Mouse (Mus musculus): ENCODE measurements around the gene Agpat4. TPM values are rescaled to one million over a fixed set of nuclear protein-coding genes. Genes with fewer than 3 reads are reported as not detected.

Agpat4 gene
- polyA plus RNA-seq (2014; fragmentation: Nextera tagmentation; extraction: Ambion mirVana): 17.5 and 21.0 TPM in 2 replicates

- Histone ChIP-seq H3K9me3 (replicated peaks; ENCODE audit: control insufficient read depth, low read length) (no peaks in the 10 kb centered on the region), H3K36me3 (replicated peaks; ENCODE audit: control insufficient read depth, insufficient read depth, low read depth, low read length) (no peaks in the 10 kb centered on the region), H3K27ac (replicated peaks; ENCODE audit: low read depth, low read length) (peak within 1 kb of the TSS; percentile 96), H3K9ac (replicated peaks; ENCODE audit: low read length) (peak within 1 kb of the TSS; percentile 82), H3K4me2 (ENCODE audit: low read depth, low read length) (peak within 1 kb of the TSS; percentile 87), H3K4me1 (ENCODE audit: control insufficient read depth, insufficient read depth, low read length) (no peaks in the 10 kb centered on the region), H3K4me3 (ENCODE audit: low read depth, low read length) (peak within 1 kb of the TSS; percentile 64), H3K27me3 (ENCODE audit: control insufficient read depth, insufficient read depth, low read length) (no peaks in the 10 kb centered on the region)
- peak; percentile 72 for DNase-seq (ENCODE audit: low spot score)
- peak; percentile 78 for ATAC-seq (replicated peaks; ENCODE audit: insufficient number of reproducible peaks, low FRiP score, low TSS enrichment, low read depth)
- WGBS: 0% methylated on average over 13 of the region's 13 CpGs
Measured at GRCm38 (mm10) chr17:12118561-12118925, at the start of gene Agpat4. Gene Agpat4, plus strand, starts transcription at chr17:12118704.

GRCm38 (mm10) chr17:12076816-12077215 is 41.7 kb upstream of the Agpat4 start:
- no peak overlapping the region for H3K27ac ChIP-seq (replicated peaks; ENCODE audit: low read depth, low read length)
- 61% methylated on average over 2 of the region's 2 CpGs for WGBS
- H3K4me3 ChIP-seq (ENCODE audit: low read depth, low read length): no peak overlapping the region
- no peaks in the 10 kb centered on the region for H3K36me3 ChIP-seq (replicated peaks; ENCODE audit: control insufficient read depth, insufficient read depth, low read depth, low read length)
- no peak overlapping the region for H3K4me2 ChIP-seq (ENCODE audit: low read depth, low read length)
- H3K9ac ChIP-seq (replicated peaks; ENCODE audit: low read length): no peak overlapping the region
- H3K4me1 ChIP-seq (ENCODE audit: control insufficient read depth, insufficient read depth, low read length): no peaks in the 10 kb centered on the region
- no peaks in the 10 kb centered on the region for H3K9me3 ChIP-seq (replicated peaks; ENCODE audit: control insufficient read depth, low read length)
- no peaks in the 10 kb centered on the region for H3K27me3 ChIP-seq (ENCODE audit: control insufficient read depth, insufficient read depth, low read length)
- no peak for DNase-seq (ENCODE audit: low spot score)
- no peak for ATAC-seq (replicated peaks; ENCODE audit: insufficient number of reproducible peaks, low FRiP score, low TSS enrichment, low read depth)

- Histone ChIP-seq H3K9ac (replicated peaks; ENCODE audit: low read length) (no peak overlapping the region), H3K36me3 (replicated peaks; ENCODE audit: control insufficient read depth, insufficient read depth, low read depth, low read length) (no peaks in the 10 kb centered on the region), H3K4me3 (ENCODE audit: low read depth, low read length) (no peak overlapping the region), H3K27me3 (ENCODE audit: control insufficient read depth, insufficient read depth, low read length) (no peaks in the 10 kb centered on the region), H3K27ac (replicated peaks; ENCODE audit: low read depth, low read length) (no peak overlapping the region), H3K9me3 (replicated peaks; ENCODE audit: control insufficient read depth, low read length) (no peaks in the 10 kb centered on the region), H3K4me1 (ENCODE audit: control insufficient read depth, insufficient read depth, low read length) (no peaks in the 10 kb centered on the region), H3K4me2 (ENCODE audit: low read depth, low read length) (no peak overlapping the region)
- 44% methylated on average over 20 of the region's 20 CpGs for WGBS
- ATAC-seq (replicated peaks; ENCODE audit: insufficient number of reproducible peaks, low FRiP score, low TSS enrichment, low read depth) (no peak), DNase-seq (ENCODE audit: low spot score) (no peak)
Measured at GRCm38 (mm10) chr17:12080656-12081495, 37.6 kb upstream of the Agpat4 start.

- DNase-seq (ENCODE audit: low spot score) (no peak), ATAC-seq (replicated peaks; ENCODE audit: insufficient number of reproducible peaks, low FRiP score, low TSS enrichment, low read depth) (no peak)
- H3K36me3 ChIP-seq (replicated peaks; ENCODE audit: control insufficient read depth, insufficient read depth, low read depth, low read length): no peaks in the 10 kb centered on the region
- H3K9me3 ChIP-seq (replicated peaks; ENCODE audit: control insufficient read depth, low read length): no peaks in the 10 kb centered on the region
- no peaks in the 10 kb centered on the region for H3K4me1 ChIP-seq (ENCODE audit: control insufficient read depth, insufficient read depth, low read length)
- no peaks in the 10 kb centered on the region for H3K27me3 ChIP-seq (ENCODE audit: control insufficient read depth, insufficient read depth, low read length)
- no peak overlapping the region for H3K4me2 ChIP-seq (ENCODE audit: low read depth, low read length)
- no peak overlapping the region for H3K27ac ChIP-seq (replicated peaks; ENCODE audit: low read depth, low read length)
- 85% methylated on average over 5 of the region's 5 CpGs for WGBS
- H3K4me3 ChIP-seq (ENCODE audit: low read depth, low read length): no peak overlapping the region
- H3K9ac ChIP-seq (replicated peaks; ENCODE audit: low read length): no peak overlapping the region
Measured at GRCm38 (mm10) chr17:12082201-12082600, 36.3 kb upstream of the Agpat4 start.

- no peaks in the 10 kb centered on the region for H3K27me3 ChIP-seq (ENCODE audit: control insufficient read depth, insufficient read depth, low read length)
- no peaks in the 10 kb centered on the region for H3K9me3 ChIP-seq (replicated peaks; ENCODE audit: control insufficient read depth, low read length)
- H3K4me3 ChIP-seq (ENCODE audit: low read depth, low read length): no peak overlapping the region
- no peak for DNase-seq (ENCODE audit: low spot score)
- no peaks in the 10 kb centered on the region for H3K4me1 ChIP-seq (ENCODE audit: control insufficient read depth, insufficient read depth, low read length)
- WGBS: 71% methylated on average over 5 of the region's 5 CpGs
- H3K9ac ChIP-seq (replicated peaks; ENCODE audit: low read length): no peak overlapping the region
- no peak overlapping the region for H3K4me2 ChIP-seq (ENCODE audit: low read depth, low read length)
- ATAC-seq (replicated peaks; ENCODE audit: insufficient number of reproducible peaks, low FRiP score, low TSS enrichment, low read depth): no peak
- no peak overlapping the region for H3K27ac ChIP-seq (replicated peaks; ENCODE audit: low read depth, low read length)
- H3K36me3 ChIP-seq (replicated peaks; ENCODE audit: control insufficient read depth, insufficient read depth, low read depth, low read length): no peaks in the 10 kb centered on the region
Measured at GRCm38 (mm10) chr17:12090261-12090927, 28.1 kb upstream of the Agpat4 start.

GRCm38 (mm10) chr17:12092901-12093564 is 25.5 kb upstream of the Agpat4 start:
- WGBS: 81% methylated on average over 6 of the region's 6 CpGs

GRCm38 (mm10) chr17:12094016-12094415 is 24.5 kb upstream of the Agpat4 start:
- Histone ChIP-seq H3K27ac (replicated peaks; ENCODE audit: low read depth, low read length) (no peak overlapping the region), H3K9ac (replicated peaks; ENCODE audit: low read length) (no peak overlapping the region), H3K9me3 (replicated peaks; ENCODE audit: control insufficient read depth, low read length) (no peaks in the 10 kb centered on the region), H3K4me1 (ENCODE audit: control insufficient read depth, insufficient read depth, low read length) (no peaks in the 10 kb centered on the region), H3K36me3 (replicated peaks; ENCODE audit: control insufficient read depth, insufficient read depth, low read depth, low read length) (no peaks in the 10 kb centered on the region), H3K4me2 (ENCODE audit: low read depth, low read length) (no peak overlapping the region), H3K27me3 (ENCODE audit: control insufficient read depth, insufficient read depth, low read length) (no peaks in the 10 kb centered on the region), H3K4me3 (ENCODE audit: low read depth, low read length) (no peak overlapping the region)
- DNase-seq (ENCODE audit: low spot score) (no peak), ATAC-seq (replicated peaks; ENCODE audit: insufficient number of reproducible peaks, low FRiP score, low TSS enrichment, low read depth) (no peak)
- 95% methylated on average over 1 of the region's 1 CpGs for WGBS

More at GRCm38 (mm10) chr17:12092901-12093564, 25.5 kb upstream of the Agpat4 start:
- no peaks in the 10 kb centered on the region for H3K36me3 ChIP-seq (replicated peaks; ENCODE audit: control insufficient read depth, insufficient read depth, low read depth, low read length)
- H3K9ac ChIP-seq (replicated peaks; ENCODE audit: low read length): no peak overlapping the region
- H3K4me1 ChIP-seq (ENCODE audit: control insufficient read depth, insufficient read depth, low read length): no peaks in the 10 kb centered on the region
- no peak overlapping the region for H3K4me3 ChIP-seq (ENCODE audit: low read depth, low read length)
- ATAC-seq (replicated peaks; ENCODE audit: insufficient number of reproducible peaks, low FRiP score, low TSS enrichment, low read depth) (no peak), DNase-seq (ENCODE audit: low spot score) (no peak)
- H3K4me2 ChIP-seq (ENCODE audit: low read depth, low read length): no peak overlapping the region
- no peaks in the 10 kb centered on the region for H3K27me3 ChIP-seq (ENCODE audit: control insufficient read depth, insufficient read depth, low read length)
- H3K9me3 ChIP-seq (replicated peaks; ENCODE audit: control insufficient read depth, low read length): no peaks in the 10 kb centered on the region
- no peak overlapping the region for H3K27ac ChIP-seq (replicated peaks; ENCODE audit: low read depth, low read length)

All from embryonic facial prominence, embryonic 11.5 days (tissue).